In the genomic region with DNA sequence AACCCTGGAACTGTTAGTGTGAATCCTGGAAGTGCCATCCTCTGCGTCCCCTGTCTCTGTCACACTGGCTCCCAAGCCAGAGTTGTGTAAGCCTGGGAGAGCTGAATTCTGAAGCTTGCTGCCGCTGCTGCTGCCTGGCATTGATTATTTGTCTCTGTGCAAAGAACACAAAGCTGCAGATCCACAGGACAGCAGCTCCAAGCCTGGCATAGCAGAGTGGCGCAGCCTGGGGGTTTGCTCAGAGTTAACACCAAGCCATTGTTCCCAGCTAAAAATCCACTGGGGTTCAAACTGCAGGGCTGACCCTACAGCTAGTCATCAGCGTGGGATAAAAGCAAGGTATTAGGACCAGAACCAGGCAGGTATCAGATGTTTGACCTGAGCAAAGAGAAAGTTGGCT, we compare ENCODE assay signal across 11 mouse cellular contexts.
A peak's percentile ranks its signal among the peaks of the same experiment; 100 is the strongest.
DNase-seq lines count a peak whose midpoint lies in the region; ATAC-seq and TF ChIP-seq lines count a peak whose summit lies in the region.
"Had no signal": no experiment of that assay in that cellular context is flagged by ENCODE, and none has a peak within 500 bp of the region (broad histone marks: within the 10 kb centered on the region; RNA-seq: fewer than 3 reads in every experiment).

No protein-coding gene starts in this region.

- no peak overlapping the region for H3K4me2 ChIP-seq in forebrain, embryonic 14.5 days (ENCODE audit: low read length)
- H3K4me2 ChIP-seq in forebrain, embryonic 13.5 days, result no peak overlapping the region
- H3K4me2 ChIP-seq in forebrain, embryonic 16.5 days (ENCODE audit: low read length), result no peak overlapping the region
- H3K4me2 ChIP-seq in midbrain, embryonic 13.5 days (replicated peaks), result no peak overlapping the region
- H3K4me2 ChIP-seq: liver, embryonic 15.5 days had no signal

- no peaks in the 10 kb centered on the region for H3K36me3 ChIP-seq in forebrain, embryonic 14.5 days (ENCODE audit: control insufficient read depth, insufficient read depth, low read length)
- H3K36me3 ChIP-seq in forebrain, embryonic 13.5 days (ENCODE audit: poor library complexity, severe bottlenecking), result no peaks in the 10 kb centered on the region
- H3K36me3 ChIP-seq in forebrain, embryonic 16.5 days (ENCODE audit: control insufficient read depth, insufficient read depth), result no peaks in the 10 kb centered on the region
- no peaks in the 10 kb centered on the region for H3K36me3 ChIP-seq in midbrain, embryonic 13.5 days
- H3K36me3 ChIP-seq: limb, embryonic 12.5 days; liver, embryonic 15.5 days had no signal

- peak; percentile 27 for ATAC-seq in forebrain, embryonic 14.5 days
- ATAC-seq in forebrain, embryonic 13.5 days, result no peak
- ATAC-seq in forebrain, embryonic 16.5 days, result peak; percentile 2
- ATAC-seq in midbrain, embryonic 13.5 days, result peak; percentile 13; the same call in 1 of the 2 replicates

- H3K27me3 ChIP-seq in forebrain, embryonic 14.5 days (replicated peaks; ENCODE audit: control insufficient read depth, insufficient read depth, low read length), result no peaks in the 10 kb centered on the region
- H3K27me3 ChIP-seq in forebrain, embryonic 13.5 days, result no peaks in the 10 kb centered on the region
- no peaks in the 10 kb centered on the region for H3K27me3 ChIP-seq in forebrain, embryonic 16.5 days (replicated peaks; ENCODE audit: control insufficient read depth, insufficient read depth, low read length)
- no peaks in the 10 kb centered on the region for H3K27me3 ChIP-seq in midbrain, embryonic 13.5 days

- H3K4me1 ChIP-seq in forebrain, embryonic 14.5 days (ENCODE audit: control insufficient read depth, insufficient read depth, low read length), result peaks cover 10% of the 10 kb centered on the region; the same call in 1 of the 2 replicates
- H3K4me1 ChIP-seq in forebrain, embryonic 13.5 days, result peaks cover 9% of the 10 kb centered on the region
- H3K4me1 ChIP-seq in forebrain, embryonic 16.5 days (replicated peaks; ENCODE audit: control insufficient read depth, insufficient read depth, low read length), result peaks cover 9% of the 10 kb centered on the region
- peaks cover 11% of the 10 kb centered on the region for H3K4me1 ChIP-seq in midbrain, embryonic 13.5 days (replicated peaks)
- H3K4me1 ChIP-seq: liver, embryonic 15.5 days had no signal

- no peak for DNase-seq in forebrain, embryonic 14.5 days (ENCODE audit: low spot score)
- DNase-seq in layer of hippocampus, adult 2 months (ENCODE audit: low spot score in 2 of 2), result no peak
- DNase-seq in layer of hippocampus, adult 9-10 months (ENCODE audit: low spot score), result no peak
- no peak for DNase-seq in gastrocnemius, postnatal 36 days

- H3K9ac ChIP-seq in forebrain, embryonic 14.5 days (ENCODE audit: low read length), result no peak overlapping the region
- H3K9ac ChIP-seq in forebrain, embryonic 13.5 days, result no peak overlapping the region
- no peak overlapping the region for H3K9ac ChIP-seq in forebrain, embryonic 16.5 days (replicated peaks; ENCODE audit: low read depth, low read length)
- no peak overlapping the region for H3K9ac ChIP-seq in midbrain, embryonic 13.5 days (replicated peaks)
- H3K9ac ChIP-seq: limb, embryonic 12.5 days; liver, embryonic 15.5 days had no signal

- TF ChIP-seq CTCF in layer of hippocampus, adult 2 months (conservative IDR thresholded peaks at IDR 0.05), result no peak

- no peak overlapping the region for H3K4me3 ChIP-seq in forebrain, embryonic 14.5 days (ENCODE audit: low read depth, low read length)
- H3K4me3 ChIP-seq in forebrain, embryonic 13.5 days, result no peak overlapping the region
- H3K4me3 ChIP-seq in layer of hippocampus, adult 2 months, result no peak overlapping the region
- H3K4me3 ChIP-seq in forebrain, embryonic 16.5 days (replicated peaks; ENCODE audit: low read length), result no peak overlapping the region
- H3K4me3 ChIP-seq in midbrain, embryonic 13.5 days (replicated peaks), result no peak overlapping the region
- H3K4me3 ChIP-seq: erythroblast, embryonic 14.5 days; limb, embryonic 12.5 days; liver, embryonic 15.5 days; megakaryocyte, embryonic 14.5 days had no signal

- H3K27ac ChIP-seq in forebrain, embryonic 14.5 days (ENCODE audit: low read depth, low read length), result no peak overlapping the region
- H3K27ac ChIP-seq in forebrain, embryonic 13.5 days, result no peak overlapping the region
- peak overlapping the region; percentile 37 for H3K27ac ChIP-seq in layer of hippocampus, adult 2 months
- H3K27ac ChIP-seq in forebrain, embryonic 16.5 days (ENCODE audit: low read length), result no peak overlapping the region
- H3K27ac ChIP-seq in midbrain, embryonic 13.5 days, result no peak overlapping the region
- H3K27ac ChIP-seq: limb, embryonic 12.5 days; liver, embryonic 15.5 days had no signal

- H3K9me3 ChIP-seq in forebrain, embryonic 14.5 days (replicated peaks; ENCODE audit: control insufficient read depth, low read length), result no peaks in the 10 kb centered on the region
- no peaks in the 10 kb centered on the region for H3K9me3 ChIP-seq in forebrain, embryonic 13.5 days (replicated peaks)
- no peaks in the 10 kb centered on the region for H3K9me3 ChIP-seq in forebrain, embryonic 16.5 days (ENCODE audit: control insufficient read depth, low read length)
- H3K9me3 ChIP-seq in midbrain, embryonic 13.5 days, result no peaks in the 10 kb centered on the region
- H3K9me3 ChIP-seq: limb, embryonic 12.5 days; liver, embryonic 15.5 days; megakaryocyte, embryonic 14.5 days had no signal

- intact Hi-C loops in gastrocnemius, postnatal 36 days (cut with DNase I), result loop anchor here (2.0 to 5.0 kb wide), 2 partner anchors 86 to 324 kb away; no protein-coding TSS in a partner anchor

- 66% methylated on average over 4 of the region's 4 CpGs for WGBS in forebrain, embryonic 14.5 days
- 57% methylated on average over 4 of the region's 4 CpGs for WGBS in forebrain, embryonic 13.5 days
- 53% methylated on average over 4 of the region's 4 CpGs for WGBS in forebrain, embryonic 16.5 days
- 58% methylated on average over 4 of the region's 4 CpGs for WGBS in midbrain, embryonic 13.5 days
